Mouse (Mus musculus): Measurements from ENCODE around the gene Zfp651.

The Zfp651 gene

GRCm38 (mm10) chr9:121810081-121810821, 51.1 kb downstream of the Zfp651 start:
- no peak for DNase-seq (ENCODE audit: low spot score)

- DNase-seq (ENCODE audit: low spot score): no peak
Measured at GRCm38 (mm10) chr9:121815183-121815582, 56.1 kb downstream of the Zfp651 start.

- no peak for DNase-seq (ENCODE audit: low spot score)
Measured at GRCm38 (mm10) chr9:121819073-121819770, 60.1 kb downstream of the Zfp651 start.

- DNase-seq (ENCODE audit: low spot score): no peak
Measured at GRCm38 (mm10) chr9:121819771-121820471, 60.8 kb downstream of the Zfp651 start.

- no peak for DNase-seq (ENCODE audit: low spot score)
Measured at GRCm38 (mm10) chr9:121820765-121821164, 61.6 kb downstream of the Zfp651 start.

All from ovary, postnatal 10 days (tissue).